Mouse (Mus musculus): ENCODE measurements around the gene Gm20388. TPM values are rescaled to one million over a fixed set of nuclear protein-coding genes. Genes with fewer than 3 reads are reported as not detected.
A peak's percentile ranks its signal among the peaks of the same experiment; 100 is the strongest.
"Not testable (repeated sequence)": the region's sequence is repeated elsewhere in the genome, so short reads cannot be mapped to it uniquely, and the experiment has no call there.

Gene Gm20388
- polyA plus RNA-seq, 1 experiment from 2014 or later = 2.5 TPM

DNA sequence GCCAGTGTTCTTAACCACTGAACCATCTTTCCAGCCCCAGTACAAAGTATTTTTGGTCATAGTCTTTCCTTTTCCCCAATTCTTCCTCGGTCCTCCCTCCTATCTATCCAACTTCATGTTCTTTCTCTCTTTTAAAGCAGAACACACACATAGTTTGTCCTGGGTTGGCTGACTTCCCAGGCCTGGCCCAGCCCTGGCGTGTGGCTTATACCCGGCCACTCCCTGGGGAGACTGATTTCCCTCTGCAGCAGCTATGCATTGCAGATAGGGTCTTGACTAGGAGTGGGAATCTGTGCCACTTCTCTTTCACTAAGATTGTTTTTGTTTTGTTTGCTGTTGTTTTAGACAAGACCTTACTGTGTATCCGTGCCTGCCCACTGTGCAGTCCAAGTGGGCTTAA, 3160.5 kb downstream of the Gm20388 start:
- WGBS = 94% methylated on average over 4 of the region's 4 CpGs
- peaks cover 87% of the 10 kb centered on the region for H3K36me3 ChIP-seq

DNA sequence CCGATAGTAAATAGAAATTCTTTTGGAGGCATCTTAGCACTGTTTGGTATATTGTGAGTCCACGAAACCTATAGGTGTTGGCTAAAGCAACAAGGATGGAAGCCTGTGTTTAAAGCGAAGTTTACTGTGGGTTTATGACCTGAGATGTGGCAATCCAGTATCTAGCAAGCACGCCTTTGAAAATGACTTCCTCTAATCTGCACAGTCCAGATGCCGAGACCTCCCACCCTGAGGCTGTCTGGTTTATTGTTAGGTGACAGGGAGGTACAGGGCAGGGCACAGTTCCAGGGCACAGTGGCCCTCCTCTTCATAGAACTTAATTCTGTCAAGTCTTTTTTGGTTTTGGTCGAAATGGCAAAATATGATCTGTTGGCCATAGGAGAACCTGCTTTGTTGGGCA, 3166.6 kb downstream of the Gm20388 start:
- no peak overlapping the region for H3K4me3 ChIP-seq
- H3K27me3 ChIP-seq (ENCODE audit: low read depth, poor library complexity, severe bottlenecking) = no peaks in the 10 kb centered on the region
- no peaks in the 10 kb centered on the region for H3K4me1 ChIP-seq
- no peaks in the 10 kb centered on the region for H3K9me3 ChIP-seq (replicated peaks)
- no peak overlapping the region for H3K27ac ChIP-seq
- H3K36me3 ChIP-seq = peaks cover 99% of the 10 kb centered on the region
- no peak for DNase-seq (ENCODE audit: low spot score)
- WGBS = 87% methylated on average over 6 of the region's 6 CpGs

More for the DNA sequence above, 3160.5 kb downstream of the Gm20388 start:
- no peaks in the 10 kb centered on the region for H3K27me3 ChIP-seq (ENCODE audit: low read depth, poor library complexity, severe bottlenecking)
- H3K27ac ChIP-seq = no peak overlapping the region
- peaks cover 12% of the 10 kb centered on the region for H3K4me1 ChIP-seq
- H3K9me3 ChIP-seq (replicated peaks) = no peaks in the 10 kb centered on the region
- DNase-seq (ENCODE audit: low spot score) = no peak
- no peak overlapping the region for H3K4me3 ChIP-seq

DNA sequence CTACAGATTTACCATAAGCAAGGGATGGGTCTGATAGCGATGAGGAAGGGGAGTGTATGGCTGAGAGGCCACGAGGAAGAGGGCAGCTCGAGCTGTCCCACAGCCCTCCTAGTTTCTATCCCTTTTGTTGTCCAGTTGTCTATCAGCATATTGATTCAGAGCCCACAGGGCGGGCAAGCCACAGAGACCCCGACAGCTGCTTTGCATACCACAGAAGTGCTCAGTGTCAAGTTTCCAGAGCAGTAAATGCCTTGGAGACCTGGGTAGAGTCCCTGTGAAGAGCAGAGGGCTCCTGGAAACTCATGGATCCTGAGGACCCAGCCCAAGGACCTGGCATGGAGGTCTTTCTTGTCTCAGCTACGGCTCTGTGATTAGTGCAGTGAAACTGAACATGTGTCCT, 3172.4 kb downstream of the Gm20388 start:
- no peak overlapping the region for H3K27ac ChIP-seq
- no peaks in the 10 kb centered on the region for H3K4me1 ChIP-seq
- no peak overlapping the region for H3K4me3 ChIP-seq
- no peaks in the 10 kb centered on the region for H3K9me3 ChIP-seq (replicated peaks)
- whole genome bisulfite sequencing = 85% methylated on average over 6 of the region's 6 CpGs
- no peak for DNase-seq (ENCODE audit: low spot score)
- no peaks in the 10 kb centered on the region for H3K27me3 ChIP-seq (ENCODE audit: low read depth, poor library complexity, severe bottlenecking)
- H3K36me3 ChIP-seq = peaks cover 100% of the 10 kb centered on the region

DNA sequence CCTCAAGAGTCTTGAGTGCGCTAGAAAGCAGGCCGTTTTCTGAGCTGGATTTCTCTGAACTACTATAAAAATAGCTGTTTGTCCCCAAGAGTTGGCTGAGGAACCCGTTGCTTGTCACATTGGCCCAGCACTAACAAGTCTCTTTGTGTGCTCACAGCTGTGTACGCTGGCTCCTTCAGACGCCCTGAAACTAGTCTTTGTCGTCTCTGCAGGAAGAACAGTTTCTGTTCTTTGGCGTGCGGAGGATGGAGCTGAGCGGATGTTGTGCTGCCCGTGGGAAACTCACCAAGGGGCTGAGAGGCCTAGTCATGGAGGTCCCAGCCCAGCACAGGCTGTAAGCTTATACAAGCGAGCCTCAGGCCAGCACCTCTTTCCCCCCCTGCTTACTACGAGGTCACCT, 3173.0 kb downstream of the Gm20388 start:
- Histone ChIP-seq H3K4me3 (no peak overlapping the region), H3K9me3 (replicated peaks) (no peaks in the 10 kb centered on the region), H3K36me3 (peaks cover 100% of the 10 kb centered on the region), H3K4me1 (no peaks in the 10 kb centered on the region), H3K27me3 (ENCODE audit: low read depth, poor library complexity, severe bottlenecking) (no peaks in the 10 kb centered on the region), H3K27ac (no peak overlapping the region)
- 93% methylated on average over 12 of the region's 12 CpGs for WGBS
- no peak for DNase-seq (ENCODE audit: low spot score)

DNA sequence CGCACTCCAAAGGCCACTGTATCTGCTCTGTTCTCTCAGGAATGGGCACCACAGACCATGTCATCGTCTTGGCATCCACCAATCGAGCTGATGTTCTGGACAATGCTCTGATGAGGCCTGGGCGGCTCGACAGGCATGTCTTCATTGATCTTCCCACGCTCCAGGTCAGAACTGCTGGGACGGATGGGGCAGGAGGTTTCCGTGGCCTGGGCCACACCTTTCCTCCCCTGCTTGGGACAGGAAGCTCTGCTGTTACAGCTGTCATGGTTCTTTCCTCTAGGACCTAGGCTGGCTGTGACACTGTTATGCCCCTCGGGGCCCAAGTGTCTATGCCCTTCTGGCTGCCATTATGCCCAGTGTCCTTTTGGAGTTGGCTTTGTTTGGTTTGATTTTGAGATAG, 3176.6 kb downstream of the Gm20388 start:
- Histone ChIP-seq H3K36me3 (peaks cover 100% of the 10 kb centered on the region), H3K27ac (no peak overlapping the region), H3K4me3 (no peak overlapping the region), H3K4me1 (no peaks in the 10 kb centered on the region), H3K9me3 (replicated peaks) (no peaks in the 10 kb centered on the region), H3K27me3 (ENCODE audit: low read depth, poor library complexity, severe bottlenecking) (no peaks in the 10 kb centered on the region)
- WGBS = 93% methylated on average over 9 of the region's 9 CpGs
- DNase-seq (ENCODE audit: low spot score) = no peak

DNA sequence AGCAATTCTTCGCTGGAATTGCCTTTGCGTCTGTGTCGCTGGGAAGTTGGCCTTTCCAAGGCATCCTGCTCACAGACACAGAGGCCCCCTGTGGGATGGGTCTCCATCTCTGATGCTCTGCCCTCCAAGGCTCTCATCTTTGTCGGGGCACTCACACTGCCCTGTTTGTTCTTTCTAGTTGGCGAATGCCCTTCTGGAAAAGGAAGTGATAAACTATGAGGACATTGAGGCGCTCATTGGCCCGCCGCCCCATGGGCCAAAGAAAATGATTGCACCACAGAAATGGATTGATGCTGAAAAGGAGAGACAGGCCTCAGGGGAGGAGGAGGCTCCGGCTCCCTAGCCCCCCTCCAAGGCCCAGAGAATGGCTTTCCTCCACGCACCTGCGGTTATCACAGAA, 3186.6 kb downstream of the Gm20388 start:
- Histone ChIP-seq H3K4me3 (no peak overlapping the region), H3K27ac (no peak overlapping the region), H3K9me3 (replicated peaks) (no peaks in the 10 kb centered on the region), H3K27me3 (ENCODE audit: low read depth, poor library complexity, severe bottlenecking) (no peaks in the 10 kb centered on the region), H3K36me3 (peaks cover 58% of the 10 kb centered on the region), H3K4me1 (peaks cover 9% of the 10 kb centered on the region)
- DNase-seq (ENCODE audit: low spot score) = no peak
- 93% methylated on average over 11 of the region's 11 CpGs for WGBS

DNA sequence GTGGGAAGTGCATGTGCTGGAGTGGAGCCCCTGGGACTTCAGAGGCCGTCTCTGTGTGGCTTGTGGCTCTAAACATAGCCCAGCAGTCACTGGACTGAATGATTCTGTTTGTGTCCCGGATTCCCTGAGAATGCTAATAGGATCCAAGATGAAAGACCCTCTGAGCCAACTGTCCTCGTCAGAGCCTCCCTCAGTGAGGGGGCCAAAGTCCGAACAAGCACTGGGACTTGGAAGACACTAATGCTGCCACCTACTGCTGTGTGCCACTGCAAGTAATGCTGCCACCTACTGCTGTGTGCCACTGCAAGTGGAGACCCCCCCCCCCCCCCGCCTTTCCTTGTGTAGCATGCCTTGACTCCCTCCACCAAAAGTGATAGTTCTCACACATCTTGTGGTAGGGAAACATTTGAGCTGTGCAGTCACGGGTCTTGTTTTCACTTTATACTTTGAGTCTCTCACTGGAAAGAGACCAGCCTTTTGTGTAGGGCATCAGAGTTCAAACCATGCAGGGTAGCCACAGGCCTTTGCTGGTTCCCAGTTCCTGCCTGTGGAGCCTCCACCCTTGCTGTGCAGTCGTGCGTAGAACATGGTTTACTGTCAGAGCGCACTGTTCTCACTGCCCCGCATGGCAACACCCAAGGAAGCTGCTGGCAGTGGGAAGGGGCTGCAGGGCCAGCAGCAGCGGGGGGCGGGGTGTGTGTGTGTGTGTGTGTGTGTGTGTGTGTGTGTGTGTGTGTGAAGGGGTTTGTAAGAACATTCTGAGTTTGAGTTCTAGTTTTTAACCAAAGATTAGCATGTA, 3187.3 kb downstream of the Gm20388 start:
- no peaks in the 10 kb centered on the region for H3K9me3 ChIP-seq (replicated peaks)
- peaks cover 55% of the 10 kb centered on the region for H3K36me3 ChIP-seq
- no peak for DNase-seq (ENCODE audit: low spot score)
- no peak overlapping the region for H3K27ac ChIP-seq
- H3K4me3 ChIP-seq = no peak overlapping the region
- WGBS = 80% methylated on average over 12 of the region's 12 CpGs
- no peaks in the 10 kb centered on the region for H3K27me3 ChIP-seq (ENCODE audit: low read depth, poor library complexity, severe bottlenecking)
- peaks cover 9% of the 10 kb centered on the region for H3K4me1 ChIP-seq

DNA sequence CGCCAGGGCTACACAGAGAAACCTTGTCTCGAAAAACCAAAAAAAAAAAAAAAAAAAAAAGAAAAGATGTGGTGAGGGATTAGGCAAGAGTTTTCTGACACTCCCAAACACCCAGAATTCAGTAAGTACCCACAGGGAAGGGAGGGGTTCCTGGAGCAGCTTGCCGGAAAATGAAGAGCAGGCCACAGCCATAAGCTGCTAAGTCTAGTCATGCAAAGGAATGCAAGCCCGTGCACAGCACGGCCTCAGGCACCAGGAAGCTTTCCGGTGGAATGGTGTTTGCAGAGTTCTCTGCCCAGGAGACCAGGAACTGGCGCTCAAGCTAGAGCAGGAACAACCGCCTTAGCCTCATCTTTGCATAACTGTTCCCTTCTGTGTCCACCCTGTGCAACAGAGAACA, 3189.6 kb downstream of the Gm20388 start:
- DNase-seq (ENCODE audit: low spot score) = no peak

DNA sequence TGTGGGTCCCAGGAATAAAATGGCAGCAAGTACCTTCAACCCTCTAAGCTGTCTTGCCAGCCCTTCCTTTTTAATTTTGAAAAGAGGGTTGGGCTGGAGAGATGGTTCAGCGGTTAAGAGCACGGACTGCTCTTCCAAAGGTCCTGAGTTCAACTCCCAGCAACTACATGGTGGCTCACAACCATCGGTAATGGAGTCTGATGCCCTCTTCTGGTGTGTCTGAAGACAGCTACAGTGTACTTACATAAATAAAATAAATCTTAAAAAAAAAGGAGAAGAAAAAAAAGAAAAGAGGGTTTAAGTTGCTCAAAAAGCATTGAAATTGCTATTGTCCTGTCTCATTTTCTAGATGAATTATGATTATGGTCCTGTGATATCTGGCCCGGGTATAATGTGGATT, 3190.6 kb downstream of the Gm20388 start:
- H3K27ac ChIP-seq = no peak overlapping the region
- DNase-seq (ENCODE audit: low spot score) = no peak
- peaks cover 17% of the 10 kb centered on the region for H3K4me1 ChIP-seq
- H3K36me3 ChIP-seq = peaks cover 56% of the 10 kb centered on the region
- peak overlapping the region; percentile 97 for H3K4me3 ChIP-seq
- WGBS = 79% methylated on average over 4 of the region's 4 CpGs
- H3K9me3 ChIP-seq (replicated peaks) = no peaks in the 10 kb centered on the region
- H3K27me3 ChIP-seq (ENCODE audit: low read depth, poor library complexity, severe bottlenecking) = no peaks in the 10 kb centered on the region

More for the DNA sequence above, 3189.6 kb downstream of the Gm20388 start:
- no peaks in the 10 kb centered on the region for H3K9me3 ChIP-seq (replicated peaks)
- H3K4me1 ChIP-seq = peaks cover 17% of the 10 kb centered on the region
- H3K4me3 ChIP-seq = no peak overlapping the region
- no peaks in the 10 kb centered on the region for H3K27me3 ChIP-seq (ENCODE audit: low read depth, poor library complexity, severe bottlenecking)
- H3K27ac ChIP-seq = peak overlapping the region; percentile 48
- peaks cover 55% of the 10 kb centered on the region for H3K36me3 ChIP-seq
- WGBS = 62% methylated on average over 8 of the region's 8 CpGs

DNA sequence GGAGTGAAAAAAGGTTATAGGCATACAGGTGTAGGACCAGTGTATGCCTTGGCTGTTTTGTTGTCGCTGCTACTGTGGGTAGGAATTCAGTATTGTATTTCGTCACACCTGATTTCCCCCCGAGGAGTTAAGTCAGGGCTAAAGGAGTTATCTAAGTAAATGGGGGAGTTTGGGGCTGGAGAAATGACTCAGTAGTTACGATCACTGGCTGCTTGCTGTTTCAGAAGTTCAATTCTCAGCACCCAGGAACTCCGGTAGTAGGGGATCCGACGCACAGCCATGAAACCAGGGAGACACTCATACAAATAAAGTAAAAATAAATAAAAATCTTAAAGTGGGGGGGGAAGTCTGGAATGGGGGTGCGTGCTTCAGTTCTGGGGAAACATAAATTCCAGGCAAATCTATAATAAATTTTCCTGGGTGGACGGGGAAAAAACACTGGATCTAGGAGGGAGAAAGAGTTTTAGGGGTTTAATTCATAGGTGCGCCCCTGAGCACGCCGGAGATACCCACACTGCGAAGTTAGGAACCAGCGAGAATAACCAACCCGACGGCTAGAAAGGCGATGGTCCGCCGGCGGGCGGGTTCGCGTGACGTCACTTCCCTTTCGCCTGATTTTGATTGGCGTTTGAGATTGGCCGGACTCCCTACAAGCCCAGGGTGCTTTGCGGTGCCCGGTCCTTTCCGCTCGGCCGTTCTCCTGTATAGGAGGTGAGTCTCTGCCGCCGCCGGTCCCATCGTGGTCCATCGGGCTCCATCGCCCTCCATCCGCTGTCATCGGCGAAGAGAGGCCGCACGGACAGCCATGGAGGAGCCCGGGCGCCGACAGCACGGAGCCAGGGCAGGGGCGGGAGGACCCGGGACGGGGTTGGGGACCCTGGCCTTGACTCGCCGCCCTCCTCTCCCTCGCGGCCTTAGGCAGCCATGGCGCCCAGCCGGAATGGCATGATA, 3191.4 kb downstream of the Gm20388 start, which contains the start of gene Rpl13:
Gene Rpl13 (plus strand): TSS at position 616 of the 951 bp plus-strand sequence.
- Histone ChIP-seq H3K27ac (peak within 1 kb of the TSS; percentile 99), H3K4me1 (peaks cover 17% of the 10 kb centered on the region), H3K9me3 (replicated peaks) (no peaks in the 10 kb centered on the region), H3K4me3 (peak within 1 kb of the TSS; percentile 97), H3K27me3 (ENCODE audit: low read depth, poor library complexity, severe bottlenecking) (no peaks in the 10 kb centered on the region), H3K36me3 (peaks cover 52% of the 10 kb centered on the region)
- peak; percentile 98 for DNase-seq (ENCODE audit: low spot score)
- WGBS = 2% methylated on average over 56 of the region's 56 CpGs

DNA sequence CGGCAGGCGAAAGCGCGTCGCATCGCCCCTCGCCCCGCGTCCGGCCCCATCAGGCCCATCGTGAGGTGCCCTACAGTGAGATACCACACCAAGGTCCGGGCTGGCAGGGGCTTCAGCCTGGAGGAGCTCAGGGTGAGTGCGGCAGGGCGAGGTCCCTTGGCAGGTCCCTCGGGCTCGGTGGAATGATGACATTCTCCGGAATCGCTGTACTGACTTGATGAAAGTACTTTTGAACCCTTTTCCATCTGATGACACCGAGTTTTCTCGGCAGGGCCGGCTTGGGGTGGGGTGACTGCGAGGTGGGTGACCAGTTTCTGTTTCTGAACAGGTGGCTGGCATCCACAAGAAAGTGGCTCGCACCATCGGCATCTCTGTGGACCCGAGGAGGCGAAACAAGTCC, 3192.2 kb downstream of the Gm20388 start:
- not testable (repeated sequence) for H3K9me3 ChIP-seq (replicated peaks); H3K27me3 ChIP-seq (ENCODE audit: low read depth, poor library complexity, severe bottlenecking)
- H3K27ac ChIP-seq = peak overlapping the region; percentile 99
- H3K36me3 ChIP-seq = peaks cover 43% of the 10 kb centered on the region
- H3K4me1 ChIP-seq = peaks cover 17% of the 10 kb centered on the region
- peak; percentile 42 for DNase-seq (ENCODE audit: low spot score)
- peak overlapping the region; percentile 97 for H3K4me3 ChIP-seq
- WGBS = under 1% methylated on average over 26 of the region's 26 CpGs

DNA sequence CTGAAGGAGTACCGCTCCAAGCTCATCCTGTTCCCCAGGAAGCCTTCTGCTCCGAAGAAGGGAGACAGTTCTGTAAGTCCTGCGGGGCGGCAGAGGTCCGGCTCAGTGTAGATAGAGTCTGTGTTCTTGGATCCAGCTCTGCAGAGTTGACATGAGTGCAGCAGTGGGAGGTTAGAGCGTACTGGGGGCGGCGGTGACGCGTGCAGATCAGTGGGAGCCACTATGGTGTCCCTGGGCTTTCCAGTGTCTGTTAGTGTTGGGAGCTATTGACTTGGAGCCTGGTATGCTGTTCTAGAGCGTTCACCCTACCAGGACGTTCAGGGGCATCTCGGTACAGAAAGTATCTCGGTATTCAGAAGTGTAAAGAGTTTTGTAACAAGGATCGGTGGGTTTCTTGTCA, 3192.6 kb downstream of the Gm20388 start:
- H3K36me3 ChIP-seq = peaks cover 39% of the 10 kb centered on the region
- peak overlapping the region; percentile 97 for H3K4me3 ChIP-seq
- H3K9me3 ChIP-seq (replicated peaks) = no peaks in the 10 kb centered on the region
- WGBS = 18% methylated on average over 15 of the region's 15 CpGs
- H3K4me1 ChIP-seq = peaks cover 17% of the 10 kb centered on the region
- H3K27ac ChIP-seq = peak overlapping the region; percentile 99
- no peaks in the 10 kb centered on the region for H3K27me3 ChIP-seq (ENCODE audit: low read depth, poor library complexity, severe bottlenecking)
- no peak for DNase-seq (ENCODE audit: low spot score)
